Comparison of ENCODE assay signal across 10 mouse cellular contexts in the genomic region with DNA sequence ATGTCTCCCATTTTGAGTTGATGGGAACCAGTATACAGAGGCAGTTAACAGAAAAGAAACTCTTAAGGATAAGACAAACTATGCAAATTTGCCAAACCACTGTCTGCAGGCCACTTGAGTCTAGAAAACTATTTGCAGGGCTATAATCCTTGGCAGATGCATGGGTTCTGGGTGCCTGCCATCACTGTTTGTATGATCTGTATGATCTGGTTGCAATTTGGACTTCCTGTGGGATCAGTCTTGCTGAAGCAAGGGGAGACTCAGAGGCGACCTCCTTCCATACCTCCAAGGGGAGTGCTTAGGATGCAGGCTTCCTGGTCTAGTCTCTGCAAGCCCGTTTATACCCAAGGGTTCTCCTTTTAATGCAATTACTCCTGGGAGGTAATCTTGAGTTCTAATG.
"Had no signal": no experiment of that assay in that cellular context is flagged by ENCODE, and none has a peak within 500 bp of the region (broad histone marks: within the 10 kb centered on the region; RNA-seq: fewer than 3 reads in every experiment).

No protein-coding gene starts in this region.

- ATAC-seq: liver, postnatal 0 days; midbrain, embryonic 13.5 days had no signal

- DNase-seq: kidney, adult 9 months; left cerebral cortex, postnatal 4 days; liver, embryonic 13.5 days; liver, postnatal 0 days; lung, postnatal 36 days; right cerebral cortex, adult 18-20 months; right cerebral cortex, postnatal 25 days; thymus, postnatal 36 days had no signal

- H3K36me3 ChIP-seq: limb, embryonic 15.5 days; liver, embryonic 13.5 days; midbrain, embryonic 13.5 days had no signal

- H3K4me2 ChIP-seq: limb, embryonic 15.5 days; liver, embryonic 13.5 days; midbrain, embryonic 13.5 days had no signal

- H3K27me3 ChIP-seq: limb, embryonic 15.5 days; liver, embryonic 13.5 days; midbrain, embryonic 13.5 days had no signal

- H3K4me3 ChIP-seq: limb, embryonic 15.5 days; liver, embryonic 13.5 days; midbrain, embryonic 13.5 days had no signal

- H3K27ac ChIP-seq: limb, embryonic 15.5 days; liver, embryonic 13.5 days; midbrain, embryonic 13.5 days had no signal

- H3K9me3 ChIP-seq: limb, embryonic 15.5 days; liver, embryonic 13.5 days; midbrain, embryonic 13.5 days had no signal

- H3K9ac ChIP-seq: limb, embryonic 15.5 days; liver, embryonic 13.5 days; liver, postnatal 0 days; midbrain, embryonic 13.5 days had no signal

- H3K4me1 ChIP-seq: limb, embryonic 15.5 days; liver, embryonic 13.5 days; midbrain, embryonic 13.5 days had no signal
